Mouse (Mus musculus): ENCODE measurements at regions not wholly inside any gene's neighbourhood (a gene's known extent, or its start where the extent isn't known, plus 50 kb on each side); places are given as distances from the start of the nearest gene placed in this dataset.

DNA sequence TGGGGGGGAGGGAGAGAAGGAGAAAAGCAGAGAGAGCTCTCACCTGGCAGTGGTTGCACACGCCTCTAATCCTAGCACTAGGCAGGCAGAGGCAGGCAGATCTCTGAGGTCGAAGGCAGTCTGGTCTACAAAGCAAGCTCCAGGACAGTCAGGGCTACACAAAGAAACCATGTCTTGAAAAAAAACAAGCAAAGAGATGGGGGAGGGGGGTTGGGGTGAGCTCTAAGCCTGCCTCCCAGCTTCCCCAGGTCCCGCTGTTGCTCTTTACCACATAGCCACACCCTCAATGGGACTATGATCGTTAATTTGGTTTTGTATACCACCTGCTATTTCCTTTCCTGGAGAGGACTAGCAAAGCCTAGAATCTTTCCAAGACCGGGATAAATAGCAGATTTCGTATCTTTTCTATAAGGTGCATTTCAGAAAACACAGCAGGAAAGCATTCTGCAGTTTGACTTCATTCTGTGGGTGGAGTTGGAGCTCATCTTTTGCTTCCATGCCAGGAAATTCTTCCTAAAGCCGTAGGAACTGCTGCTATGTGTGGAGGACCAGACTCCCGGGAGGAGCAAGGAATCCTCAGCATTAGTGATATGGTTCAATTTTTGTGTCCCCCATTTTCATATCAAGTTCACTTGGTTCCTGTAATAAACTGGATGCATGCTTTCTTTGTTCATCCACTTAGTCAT is 52.7 kb upstream of the Rgma start:
- no peak for DNase-seq (ENCODE audit: low spot score)

- DNase-seq (ENCODE audit: low spot score), result no peak
Observed at GRCm38 (mm10) chr7:73323556-73323955, 51.8 kb upstream of the Rgma start.

DNA sequence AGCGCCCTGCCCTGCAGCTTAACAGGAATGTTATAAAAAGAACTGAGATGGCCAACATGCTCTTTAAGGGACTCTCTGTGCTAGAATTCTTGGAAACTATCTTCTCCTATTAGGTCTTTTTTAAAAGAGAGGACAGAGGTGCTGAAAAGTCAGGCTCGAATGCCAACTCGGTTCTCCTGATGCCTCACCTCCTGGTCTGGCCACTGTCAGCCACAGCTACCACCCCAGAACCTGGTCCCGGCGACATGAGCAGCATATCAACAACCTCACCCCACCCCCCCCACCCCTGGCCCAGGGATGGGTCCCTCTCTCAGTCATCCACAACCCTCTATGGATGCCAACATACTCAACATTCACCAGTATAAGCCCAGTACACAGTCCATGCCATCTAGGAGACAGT is 49.8 kb upstream of the Rgma start:
- DNase-seq (ENCODE audit: low spot score), result no peak
